Mouse (Mus musculus): Measurements from ENCODE around the gene Gm11027. TPM values are rescaled to one million over a fixed set of nuclear protein-coding genes. Genes with fewer than 3 reads are reported as not detected.

Gm11027 gene
- polyA plus RNA-seq, 1 experiment = not detected

- Histone ChIP-seq H3K4me3 (replicated peaks) (peak overlapping the region; percentile 100), H3K27me3 (ENCODE audit: control insufficient read depth) (no peaks in the 10 kb centered on the region), H3K9me3 (ENCODE audit: control insufficient read depth, low read length) (no peaks in the 10 kb centered on the region), H3K4me1 (ENCODE audit: control insufficient read depth) (peaks cover 56% of the 10 kb centered on the region), H3K36me3 (ENCODE audit: control insufficient read depth) (peaks cover 10% of the 10 kb centered on the region)
- TF ChIP-seq GATA1 (IDR thresholded peaks at IDR 0.05; ENCODE audit: low read length) (no peak), TAL1 (IDR thresholded peaks at IDR 0.05; ENCODE audit: low read length) (no peak)
These were observed 7.7 kb downstream of the Gm11027 start for GRCm38 (mm10) chr12:116282856-116283255.

- no peak for TF ChIP-seq GATA1 (IDR thresholded peaks at IDR 0.05; ENCODE audit: low read length)
- no peak for TF ChIP-seq TAL1 (IDR thresholded peaks at IDR 0.05; ENCODE audit: low read length)
- Histone ChIP-seq H3K36me3 (ENCODE audit: control insufficient read depth) (peaks cover 12% of the 10 kb centered on the region), H3K4me3 (replicated peaks) (peak overlapping the region; percentile 100), H3K4me1 (ENCODE audit: control insufficient read depth) (peaks cover 49% of the 10 kb centered on the region), H3K9me3 (ENCODE audit: control insufficient read depth, low read length) (no peaks in the 10 kb centered on the region), H3K27me3 (ENCODE audit: control insufficient read depth) (no peaks in the 10 kb centered on the region)
These were observed 8.3 kb downstream of the Gm11027 start for GRCm38 (mm10) chr12:116283511-116283910.

- H3K9me3 ChIP-seq (ENCODE audit: control insufficient read depth, low read length) = no peaks in the 10 kb centered on the region
- H3K27me3 ChIP-seq (ENCODE audit: control insufficient read depth) = no peaks in the 10 kb centered on the region
- no peak for TF ChIP-seq TAL1 (IDR thresholded peaks at IDR 0.05; ENCODE audit: low read length)
- no peak for TF ChIP-seq GATA1 (IDR thresholded peaks at IDR 0.05; ENCODE audit: low read length)
- H3K4me3 ChIP-seq (replicated peaks) = no peak overlapping the region
- peaks cover 3% of the 10 kb centered on the region; the same call in 1 of the 2 replicates for H3K4me1 ChIP-seq (ENCODE audit: control insufficient read depth)
- peaks cover 2% of the 10 kb centered on the region; the same call in 1 of the 2 replicates for H3K36me3 ChIP-seq (ENCODE audit: control insufficient read depth)
These were observed 18.0 kb downstream of the Gm11027 start for GRCm38 (mm10) chr12:116293185-116293584.

- TF ChIP-seq GATA1 (IDR thresholded peaks at IDR 0.05; ENCODE audit: low read length) (no peak), TAL1 (IDR thresholded peaks at IDR 0.05; ENCODE audit: low read length) (no peak)
- Histone ChIP-seq H3K4me1 (ENCODE audit: control insufficient read depth) (peaks cover 3% of the 10 kb centered on the region; the same call in 1 of the 2 replicates), H3K27me3 (ENCODE audit: control insufficient read depth) (no peaks in the 10 kb centered on the region), H3K4me3 (replicated peaks) (no peak overlapping the region), H3K9me3 (ENCODE audit: control insufficient read depth, low read length) (no peaks in the 10 kb centered on the region), H3K36me3 (ENCODE audit: control insufficient read depth) (no peaks in the 10 kb centered on the region; the same call in 1 of the 2 replicates)
These were observed 18.6 kb downstream of the Gm11027 start for GRCm38 (mm10) chr12:116293599-116294292.

GRCm38 (mm10) chr12:116299906-116300305 lies 24.7 kb downstream of the Gm11027 start:
- no peak for TF ChIP-seq TAL1 (IDR thresholded peaks at IDR 0.05; ENCODE audit: low read length)
- no peak for TF ChIP-seq GATA1 (IDR thresholded peaks at IDR 0.05; ENCODE audit: low read length)

GRCm38 (mm10) chr12:116302181-116302580 lies 27.0 kb downstream of the Gm11027 start:
- Histone ChIP-seq H3K9me3 (ENCODE audit: control insufficient read depth, low read length) (no peaks in the 10 kb centered on the region), H3K4me1 (ENCODE audit: control insufficient read depth) (peaks cover 3% of the 10 kb centered on the region; the same call in 1 of the 2 replicates), H3K4me3 (replicated peaks) (no peak overlapping the region), H3K27me3 (ENCODE audit: control insufficient read depth) (no peaks in the 10 kb centered on the region), H3K36me3 (ENCODE audit: control insufficient read depth) (peaks cover 6% of the 10 kb centered on the region)
- TF ChIP-seq GATA1 (IDR thresholded peaks at IDR 0.05; ENCODE audit: low read length) (no peak), TAL1 (IDR thresholded peaks at IDR 0.05; ENCODE audit: low read length) (no peak)

More at GRCm38 (mm10) chr12:116299906-116300305, 24.7 kb downstream of the Gm11027 start:
- H3K4me3 ChIP-seq (replicated peaks) = no peak overlapping the region
- peaks cover 4% of the 10 kb centered on the region; the same call in 1 of the 2 replicates for H3K4me1 ChIP-seq (ENCODE audit: control insufficient read depth)
- H3K27me3 ChIP-seq (ENCODE audit: control insufficient read depth) = no peaks in the 10 kb centered on the region
- H3K9me3 ChIP-seq (ENCODE audit: control insufficient read depth, low read length) = no peaks in the 10 kb centered on the region
- peaks cover 6% of the 10 kb centered on the region for H3K36me3 ChIP-seq (ENCODE audit: control insufficient read depth)

- H3K36me3 ChIP-seq (ENCODE audit: control insufficient read depth) = no peaks in the 10 kb centered on the region; the same call in none of the 2 replicates
- TF ChIP-seq GATA1 (IDR thresholded peaks at IDR 0.05; ENCODE audit: low read length) (no peak), TAL1 (IDR thresholded peaks at IDR 0.05; ENCODE audit: low read length) (no peak)
These were observed 30.9 kb downstream of the Gm11027 start for GRCm38 (mm10) chr12:116306042-116306441.

GRCm38 (mm10) chr12:116307870-116308269 lies 32.7 kb downstream of the Gm11027 start:
- TF ChIP-seq TAL1 (IDR thresholded peaks at IDR 0.05; ENCODE audit: low read length) (no peak), GATA1 (IDR thresholded peaks at IDR 0.05; ENCODE audit: low read length) (no peak)
- Histone ChIP-seq H3K36me3 (ENCODE audit: control insufficient read depth) (no peaks in the 10 kb centered on the region; the same call in none of the 2 replicates), H3K4me1 (ENCODE audit: control insufficient read depth) (peaks cover 13% of the 10 kb centered on the region), H3K27me3 (ENCODE audit: control insufficient read depth) (no peaks in the 10 kb centered on the region), H3K4me3 (replicated peaks) (no peak overlapping the region), H3K9me3 (ENCODE audit: control insufficient read depth, low read length) (no peaks in the 10 kb centered on the region)

More at GRCm38 (mm10) chr12:116306042-116306441, 30.9 kb downstream of the Gm11027 start:
- Histone ChIP-seq H3K4me1 (ENCODE audit: control insufficient read depth) (peaks cover 14% of the 10 kb centered on the region), H3K4me3 (replicated peaks) (no peak overlapping the region), H3K27me3 (ENCODE audit: control insufficient read depth) (no peaks in the 10 kb centered on the region), H3K9me3 (ENCODE audit: control insufficient read depth, low read length) (no peaks in the 10 kb centered on the region)

GRCm38 (mm10) chr12:116308612-116309011 lies 33.4 kb downstream of the Gm11027 start:
- Histone ChIP-seq H3K36me3 (ENCODE audit: control insufficient read depth) (no peaks in the 10 kb centered on the region; the same call in none of the 2 replicates), H3K9me3 (ENCODE audit: control insufficient read depth, low read length) (no peaks in the 10 kb centered on the region), H3K4me3 (replicated peaks) (no peak overlapping the region), H3K4me1 (ENCODE audit: control insufficient read depth) (peaks cover 13% of the 10 kb centered on the region), H3K27me3 (ENCODE audit: control insufficient read depth) (no peaks in the 10 kb centered on the region)
- TF ChIP-seq TAL1 (IDR thresholded peaks at IDR 0.05; ENCODE audit: low read length) (no peak), GATA1 (IDR thresholded peaks at IDR 0.05; ENCODE audit: low read length) (no peak)
